Mouse (Mus musculus): ENCODE results near the gene Adipor1. TPM values are rescaled to one million over a fixed set of nuclear protein-coding genes. Genes with fewer than 3 reads are reported as not detected.
"Not testable (repeated sequence)": the region's sequence is repeated elsewhere in the genome, so short reads cannot be mapped to it uniquely, and the experiment has no call there.

The Adipor1 gene
- polyA plus RNA-seq, 1 experiment from 2014 or later: 114 TPM

- Histone ChIP-seq H3K27ac (peak overlapping the region; percentile 93), H3K4me3 (peak overlapping the region; percentile 4; the same call in 1 of the 2 replicates), H3K9me3 (replicated peaks) (no peaks in the 10 kb centered on the region), H3K9ac (peak overlapping the region; percentile 51), H3K4me1 (peaks cover 76% of the 10 kb centered on the region), H3K36me3 (peaks cover 86% of the 10 kb centered on the region), H3K4me2 (peak overlapping the region; percentile 63), H3K27me3 (replicated peaks) (no peaks in the 10 kb centered on the region)
- WGBS (ENCODE audit: insufficient replicate concordance): 17% methylated on average over 5 of the region's 5 CpGs
- ATAC-seq: peak; percentile 99
Observed at GRCm38 (mm10) chr1:134426289-134426688, 11.1 kb downstream of the Adipor1 start.

DNA sequence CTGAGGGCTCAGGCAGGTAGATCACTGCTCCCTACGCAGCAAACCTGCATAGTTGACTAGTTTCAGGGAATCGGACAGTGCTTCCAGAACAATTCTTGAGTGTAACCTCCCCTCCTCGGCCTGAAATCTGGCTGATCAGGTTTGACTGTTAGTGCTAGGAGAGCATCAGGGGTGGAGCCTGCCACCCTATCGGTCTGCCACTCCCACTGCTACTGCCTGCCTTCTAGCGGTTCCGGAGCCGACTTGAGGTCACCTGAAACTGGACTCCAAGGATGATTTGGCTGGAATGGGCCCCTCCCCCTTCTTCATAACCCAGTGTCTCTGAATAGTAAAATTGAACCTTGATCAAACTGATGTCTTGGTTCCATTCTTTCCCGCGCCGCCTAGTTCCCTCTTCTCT, 17.8 kb downstream of the Adipor1 start:
- Histone ChIP-seq H3K4me3 (no peak overlapping the region), H3K9me3 (replicated peaks) (no peaks in the 10 kb centered on the region), H3K9ac (no peak overlapping the region), H3K27me3 (replicated peaks) (no peaks in the 10 kb centered on the region), H3K4me1 (peaks cover 39% of the 10 kb centered on the region), H3K4me2 (no peak overlapping the region), H3K36me3 (peaks cover 59% of the 10 kb centered on the region), H3K27ac (peak overlapping the region; percentile 47)
- 82% methylated on average over 10 of the region's 10 CpGs for WGBS (ENCODE audit: insufficient replicate concordance)
- no peak for ATAC-seq

DNA sequence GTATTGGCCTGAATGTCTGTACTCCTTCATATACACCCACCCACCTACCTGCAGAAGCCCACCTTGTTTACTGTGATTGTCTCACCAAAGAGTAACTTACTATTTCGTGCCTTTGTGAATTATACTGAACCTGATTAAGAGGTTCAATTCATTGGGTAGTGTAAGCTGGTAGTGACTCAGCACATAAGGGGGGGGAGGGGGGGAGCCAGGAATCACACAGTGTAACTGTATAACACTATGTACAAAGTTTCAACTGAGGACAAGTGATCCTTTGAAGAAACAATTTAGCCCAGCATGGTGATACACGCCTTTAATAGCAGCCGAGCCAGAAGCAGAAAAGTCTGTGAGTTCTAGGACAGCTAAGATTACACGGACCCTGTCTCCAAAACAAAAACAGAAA, 18.3 kb downstream of the Adipor1 start:
- H3K27me3 ChIP-seq (replicated peaks): no peaks in the 10 kb centered on the region
- H3K4me3 ChIP-seq: no peak overlapping the region
- H3K4me2 ChIP-seq: no peak overlapping the region
- WGBS (ENCODE audit: insufficient replicate concordance): 83% methylated on average over 4 of the region's 4 CpGs
- peaks cover 36% of the 10 kb centered on the region for H3K4me1 ChIP-seq
- H3K36me3 ChIP-seq: peaks cover 55% of the 10 kb centered on the region
- H3K9me3 ChIP-seq (replicated peaks): no peaks in the 10 kb centered on the region
- peak overlapping the region; percentile 47; the same call in 1 of the 2 replicates for H3K27ac ChIP-seq
- ATAC-seq: no peak
- no peak overlapping the region for H3K9ac ChIP-seq

GRCm38 (mm10) chr1:134435414-134435813, 20.2 kb downstream of the Adipor1 start:
- Histone ChIP-seq H3K9ac (no peak overlapping the region), H3K27ac (peak overlapping the region; percentile 31; the same call in 1 of the 2 replicates), H3K36me3 (peaks cover 36% of the 10 kb centered on the region), H3K4me1 (peaks cover 33% of the 10 kb centered on the region), H3K4me3 (no peak overlapping the region), H3K4me2 (no peak overlapping the region), H3K9me3 (replicated peaks) (no peaks in the 10 kb centered on the region), H3K27me3 (replicated peaks) (no peaks in the 10 kb centered on the region)
- 18% methylated on average over 4 of the region's 4 CpGs for WGBS (ENCODE audit: insufficient replicate concordance)
- ATAC-seq: peak; percentile 55; the same call in 1 of the 2 replicates

- Histone ChIP-seq H3K9me3 (replicated peaks) (no peaks in the 10 kb centered on the region), H3K4me3 (no peak overlapping the region), H3K9ac (no peak overlapping the region), H3K27me3 (replicated peaks) (no peaks in the 10 kb centered on the region), H3K27ac (no peak overlapping the region), H3K4me2 (no peak overlapping the region), H3K36me3 (no peaks in the 10 kb centered on the region), H3K4me1 (peaks cover 28% of the 10 kb centered on the region)
- no peak for ATAC-seq
- WGBS (ENCODE audit: insufficient replicate concordance): 67% methylated on average over 6 of the region's 6 CpGs
Observed at GRCm38 (mm10) chr1:134440437-134440836, 25.3 kb downstream of the Adipor1 start.

GRCm38 (mm10) chr1:134441737-134442136, 26.6 kb downstream of the Adipor1 start:
- H3K27ac ChIP-seq; H3K4me2 ChIP-seq; H3K27me3 ChIP-seq (replicated peaks); H3K4me3 ChIP-seq; H3K9ac ChIP-seq; H3K36me3 ChIP-seq; ATAC-seq; H3K9me3 ChIP-seq (replicated peaks): not testable (repeated sequence)
- peaks cover 26% of the 10 kb centered on the region for H3K4me1 ChIP-seq
- WGBS (ENCODE audit: insufficient replicate concordance): 90% methylated on average over 8 of the region's 10 CpGs

GRCm38 (mm10) chr1:134442394-134442793, 27.2 kb downstream of the Adipor1 start:
- H3K9ac ChIP-seq: no peak overlapping the region
- H3K9me3 ChIP-seq (replicated peaks): no peaks in the 10 kb centered on the region
- peaks cover 26% of the 10 kb centered on the region for H3K4me1 ChIP-seq
- H3K4me3 ChIP-seq: no peak overlapping the region
- peak; percentile 51; the same call in 1 of the 2 replicates for ATAC-seq
- no peak overlapping the region for H3K4me2 ChIP-seq
- 86% methylated on average over 3 of the region's 3 CpGs for WGBS (ENCODE audit: insufficient replicate concordance)
- no peaks in the 10 kb centered on the region for H3K36me3 ChIP-seq
- H3K27ac ChIP-seq: no peak overlapping the region
- H3K27me3 ChIP-seq (replicated peaks): no peaks in the 10 kb centered on the region

GRCm38 (mm10) chr1:134443288-134443687, 28.1 kb downstream of the Adipor1 start:
- H3K4me3 ChIP-seq; ATAC-seq; H3K4me2 ChIP-seq; H3K27me3 ChIP-seq (replicated peaks); H3K9me3 ChIP-seq (replicated peaks); H3K27ac ChIP-seq; H3K36me3 ChIP-seq; H3K9ac ChIP-seq: not testable (repeated sequence)
- WGBS (ENCODE audit: insufficient replicate concordance): 81% methylated on average over 1 of the region's 1 CpGs
- peaks cover 26% of the 10 kb centered on the region for H3K4me1 ChIP-seq

DNA sequence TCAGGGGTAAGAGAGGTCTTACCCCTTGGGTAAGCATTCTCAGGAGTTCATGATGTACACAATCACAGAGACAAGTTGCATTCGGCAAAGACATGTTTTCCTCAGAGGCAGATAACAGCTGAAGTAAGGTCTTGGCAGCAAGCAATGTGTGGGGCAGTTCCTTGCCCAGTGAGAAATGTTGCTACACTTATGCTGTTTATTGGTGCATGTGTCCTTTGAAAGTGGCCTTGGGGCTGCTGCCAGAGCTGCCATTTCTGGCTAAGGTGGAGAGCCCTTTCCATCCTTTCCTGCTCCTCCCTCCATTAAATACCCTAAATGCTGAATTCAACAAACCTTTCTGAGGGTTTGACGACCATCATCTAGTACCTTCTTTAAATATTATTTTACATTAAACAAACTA, 30.2 kb downstream of the Adipor1 start:
- peaks cover 21% of the 10 kb centered on the region for H3K4me1 ChIP-seq
- ATAC-seq: no peak
- no peaks in the 10 kb centered on the region for H3K9me3 ChIP-seq (replicated peaks)
- WGBS (ENCODE audit: insufficient replicate concordance): 67% methylated on average over 2 of the region's 2 CpGs
- no peaks in the 10 kb centered on the region for H3K27me3 ChIP-seq (replicated peaks)
- no peak overlapping the region for H3K27ac ChIP-seq
- H3K4me3 ChIP-seq: no peak overlapping the region
- H3K36me3 ChIP-seq: no peaks in the 10 kb centered on the region
- no peak overlapping the region for H3K9ac ChIP-seq
- no peak overlapping the region for H3K4me2 ChIP-seq

GRCm38 (mm10) chr1:134448537-134448936, 33.4 kb downstream of the Adipor1 start:
- not testable (repeated sequence) for H3K27me3 ChIP-seq (replicated peaks); H3K4me1 ChIP-seq; H3K27ac ChIP-seq; H3K9ac ChIP-seq; ATAC-seq; H3K9me3 ChIP-seq (replicated peaks); H3K4me2 ChIP-seq; H3K36me3 ChIP-seq; H3K4me3 ChIP-seq
- WGBS (ENCODE audit: insufficient replicate concordance): 56% methylated on average over 3 of the region's 3 CpGs

DNA sequence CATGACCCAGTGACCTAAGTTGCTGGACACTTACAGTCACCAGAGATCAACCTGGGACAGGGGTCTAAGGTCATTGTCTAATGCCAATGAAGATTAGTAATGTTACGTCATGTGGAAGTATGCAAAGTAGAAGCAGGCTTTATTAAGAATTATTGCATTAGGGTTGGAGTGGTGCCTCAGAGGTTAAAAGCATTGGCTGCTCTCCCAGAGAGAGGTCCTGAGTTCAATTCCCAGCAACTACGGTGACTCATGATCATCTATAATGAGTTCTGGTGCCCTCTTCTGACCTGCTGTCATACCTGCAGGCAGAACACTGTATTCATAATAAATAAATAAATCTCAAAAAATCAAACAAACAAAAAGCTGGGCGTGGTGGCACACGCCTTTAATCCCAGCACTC, 35.0 kb downstream of the Adipor1 start:
- Histone ChIP-seq H3K9ac (no peak overlapping the region), H3K9me3 (replicated peaks) (no peaks in the 10 kb centered on the region), H3K36me3 (no peaks in the 10 kb centered on the region), H3K27ac (no peak overlapping the region), H3K4me3 (no peak overlapping the region), H3K27me3 (replicated peaks) (0 out of 2 replicates have a peak, but pooled peaks cover 5% of the 10 kb centered on the region), H3K4me2 (no peak overlapping the region), H3K4me1 (peaks cover 6% of the 10 kb centered on the region)
- no peak for ATAC-seq
- WGBS (ENCODE audit: insufficient replicate concordance): 77% methylated on average over 4 of the region's 4 CpGs

GRCm38 (mm10) chr1:134450986-134451385, 35.8 kb downstream of the Adipor1 start:
- H3K27ac ChIP-seq: no peak overlapping the region
- WGBS (ENCODE audit: insufficient replicate concordance): 25% methylated on average over 3 of the region's 3 CpGs
- 0 out of 2 replicates have a peak, but pooled peaks cover 5% of the 10 kb centered on the region for H3K27me3 ChIP-seq (replicated peaks)
- ATAC-seq: no peak
- no peaks in the 10 kb centered on the region for H3K36me3 ChIP-seq
- H3K4me2 ChIP-seq: no peak overlapping the region
- peaks cover 6% of the 10 kb centered on the region for H3K4me1 ChIP-seq
- no peak overlapping the region for H3K4me3 ChIP-seq
- no peaks in the 10 kb centered on the region for H3K9me3 ChIP-seq (replicated peaks)
- no peak overlapping the region for H3K9ac ChIP-seq

Data from liver, embryonic 12.5 days (tissue).